Mouse (Mus musculus) spleen, adult 2 months (tissue): ENCODE measurements around the gene Ablim1.

Source experiments
- CTCF ChIP-seq: fragments of 200-500 bp; IDR thresholded peaks from 2 replicates; pipeline ENCODE4 v1.5.1; 2011; ENCODE audit warnings: mild to moderate bottlenecking, inconsistent platforms; ENCODE audit not compliant: insufficient read depth, insufficient read length, insufficient replicate concordance; ENCODE audit errors: extremely low read depth
- POLR2A ChIP-seq: fragments of 200-500 bp; IDR thresholded peaks from 2 replicates; pipeline ENCODE4 v1.6.1; 2011; ENCODE audit warnings: low read depth, low read length, inconsistent platforms

DNA sequence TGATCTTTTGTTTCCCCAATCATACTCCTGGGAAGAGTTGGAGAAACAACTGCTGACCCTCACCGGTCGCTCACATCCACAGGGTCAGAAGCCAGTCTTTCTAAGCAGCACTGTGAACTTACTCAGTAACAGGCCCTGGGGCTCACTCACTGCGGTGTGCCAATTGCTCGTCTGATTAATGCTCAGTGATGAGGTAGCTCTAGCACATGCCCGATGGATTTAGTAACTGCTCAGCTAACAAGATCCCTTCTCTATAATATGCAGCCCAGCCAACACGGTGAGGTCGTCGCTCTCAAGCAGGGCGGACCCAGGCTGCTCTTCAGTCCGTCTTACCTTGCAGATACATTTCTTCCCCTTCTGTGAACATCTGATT is 231.6 kb downstream of the Ablim1 start:
- TF ChIP-seq CTCF (no peak), POLR2A (no peak; the same call in 1 of the 2 replicates)
